Mouse (Mus musculus): ENCODE data around the gene Dgkh. TPM values are rescaled to one million over a fixed set of nuclear protein-coding genes. Genes with fewer than 3 reads are reported as not detected.

The Dgkh gene
- polyA plus RNA-seq, 1 experiment from 2014 or later: 0.94 TPM

GRCm38 (mm10) chr14:78761064-78761463 lies 28.5 kb upstream of the Dgkh start:
- TF ChIP-seq CTCF (IDR thresholded peaks at IDR 0.05; ENCODE audit: low read depth): no peak
- H3K9me3 ChIP-seq (ENCODE audit: control insufficient read depth): no peaks in the 10 kb centered on the region
- H3K9ac ChIP-seq (ENCODE audit: low read depth, low read length): no peak overlapping the region
- H3K4me3 ChIP-seq (ENCODE audit: low read depth, low read length): no peak overlapping the region
- no peaks in the 10 kb centered on the region for H3K4me1 ChIP-seq (replicated peaks; ENCODE audit: control insufficient read depth, insufficient read depth, low read length)
- H3K4me2 ChIP-seq (replicated peaks; ENCODE audit: low read depth): no peak overlapping the region
- no peaks in the 10 kb centered on the region for H3K36me3 ChIP-seq (ENCODE audit: control insufficient read depth, insufficient read depth)
- WGBS: 90% methylated on average over 2 of the region's 2 CpGs
- ATAC-seq: no peak
- H3K27ac ChIP-seq (ENCODE audit: low read depth, low read length): no peak overlapping the region
- no peaks in the 10 kb centered on the region for H3K27me3 ChIP-seq (replicated peaks; ENCODE audit: control insufficient read depth, insufficient read depth, low read length)

- ATAC-seq: no peak
- no peak for TF ChIP-seq CTCF (IDR thresholded peaks at IDR 0.05; ENCODE audit: low read depth)
- no peaks in the 10 kb centered on the region for H3K9me3 ChIP-seq (ENCODE audit: control insufficient read depth)
- H3K36me3 ChIP-seq (ENCODE audit: control insufficient read depth, insufficient read depth): no peaks in the 10 kb centered on the region
- H3K27ac ChIP-seq (ENCODE audit: low read depth, low read length): no peak overlapping the region
- no peaks in the 10 kb centered on the region for H3K27me3 ChIP-seq (replicated peaks; ENCODE audit: control insufficient read depth, insufficient read depth, low read length)
- H3K4me2 ChIP-seq (replicated peaks; ENCODE audit: low read depth): no peak overlapping the region
- H3K4me3 ChIP-seq (ENCODE audit: low read depth, low read length): no peak overlapping the region
- H3K4me1 ChIP-seq (replicated peaks; ENCODE audit: control insufficient read depth, insufficient read depth, low read length): no peaks in the 10 kb centered on the region
- H3K9ac ChIP-seq (ENCODE audit: low read depth, low read length): no peak overlapping the region
- WGBS: 84% methylated on average over 3 of the region's 3 CpGs
Measured at GRCm38 (mm10) chr14:78759491-78759890, 26.9 kb upstream of the Dgkh start.

- Histone ChIP-seq H3K27me3 (replicated peaks; ENCODE audit: control insufficient read depth, insufficient read depth, low read length) (no peaks in the 10 kb centered on the region), H3K4me3 (ENCODE audit: low read depth, low read length) (no peak overlapping the region), H3K4me2 (replicated peaks; ENCODE audit: low read depth) (no peak overlapping the region), H3K27ac (ENCODE audit: low read depth, low read length) (no peak overlapping the region), H3K9me3 (ENCODE audit: control insufficient read depth) (no peaks in the 10 kb centered on the region), H3K36me3 (ENCODE audit: control insufficient read depth, insufficient read depth) (no peaks in the 10 kb centered on the region), H3K4me1 (replicated peaks; ENCODE audit: control insufficient read depth, insufficient read depth, low read length) (no peaks in the 10 kb centered on the region), H3K9ac (ENCODE audit: low read depth, low read length) (no peak overlapping the region)
- no peak for ATAC-seq
- WGBS: 61% methylated on average over 1 of the region's 1 CpGs
- no peak for TF ChIP-seq CTCF (IDR thresholded peaks at IDR 0.05; ENCODE audit: low read depth)
Measured at GRCm38 (mm10) chr14:78755316-78755715, 22.7 kb upstream of the Dgkh start.

- H3K4me2 ChIP-seq (replicated peaks; ENCODE audit: low read depth): no peak overlapping the region
- no peaks in the 10 kb centered on the region for H3K9me3 ChIP-seq (ENCODE audit: control insufficient read depth)
- no peak for ATAC-seq
Measured at GRCm38 (mm10) chr14:78748692-78749091, 16.1 kb upstream of the Dgkh start.

GRCm38 (mm10) chr14:78747969-78748651 lies 15.5 kb upstream of the Dgkh start:
- 50% methylated on average over 14 of the region's 14 CpGs for WGBS
- H3K36me3 ChIP-seq (ENCODE audit: control insufficient read depth, insufficient read depth): no peaks in the 10 kb centered on the region
- no peak for TF ChIP-seq CTCF (IDR thresholded peaks at IDR 0.05; ENCODE audit: low read depth)
- no peak overlapping the region for H3K27ac ChIP-seq (ENCODE audit: low read depth, low read length)
- H3K27me3 ChIP-seq (replicated peaks; ENCODE audit: control insufficient read depth, insufficient read depth, low read length): no peaks in the 10 kb centered on the region
- no peaks in the 10 kb centered on the region for H3K9me3 ChIP-seq (ENCODE audit: control insufficient read depth)
- H3K4me1 ChIP-seq (replicated peaks; ENCODE audit: control insufficient read depth, insufficient read depth, low read length): no peaks in the 10 kb centered on the region
- ATAC-seq: no peak
- no peak overlapping the region for H3K4me2 ChIP-seq (replicated peaks; ENCODE audit: low read depth)
- no peak overlapping the region for H3K4me3 ChIP-seq (ENCODE audit: low read depth, low read length)
- H3K9ac ChIP-seq (ENCODE audit: low read depth, low read length): no peak overlapping the region

More at GRCm38 (mm10) chr14:78748692-78749091, 16.1 kb upstream of the Dgkh start:
- H3K9ac ChIP-seq (ENCODE audit: low read depth, low read length): no peak overlapping the region
- H3K4me1 ChIP-seq (replicated peaks; ENCODE audit: control insufficient read depth, insufficient read depth, low read length): no peaks in the 10 kb centered on the region
- H3K27ac ChIP-seq (ENCODE audit: low read depth, low read length): no peak overlapping the region
- no peak for TF ChIP-seq CTCF (IDR thresholded peaks at IDR 0.05; ENCODE audit: low read depth)
- H3K4me3 ChIP-seq (ENCODE audit: low read depth, low read length): no peak overlapping the region
- H3K27me3 ChIP-seq (replicated peaks; ENCODE audit: control insufficient read depth, insufficient read depth, low read length): no peaks in the 10 kb centered on the region
- no peaks in the 10 kb centered on the region for H3K36me3 ChIP-seq (ENCODE audit: control insufficient read depth, insufficient read depth)
- 93% methylated on average over 2 of the region's 2 CpGs for WGBS

- H3K4me2 ChIP-seq (replicated peaks; ENCODE audit: low read depth): no peak overlapping the region
- no peaks in the 10 kb centered on the region for H3K36me3 ChIP-seq (ENCODE audit: control insufficient read depth, insufficient read depth)
- no peak for ATAC-seq
- no peak overlapping the region for H3K9ac ChIP-seq (ENCODE audit: low read depth, low read length)
- H3K4me1 ChIP-seq (replicated peaks; ENCODE audit: control insufficient read depth, insufficient read depth, low read length): no peaks in the 10 kb centered on the region
- no peaks in the 10 kb centered on the region for H3K27me3 ChIP-seq (replicated peaks; ENCODE audit: control insufficient read depth, insufficient read depth, low read length)
- no peak for TF ChIP-seq CTCF (IDR thresholded peaks at IDR 0.05; ENCODE audit: low read depth)
- H3K27ac ChIP-seq (ENCODE audit: low read depth, low read length): no peak overlapping the region
- no peaks in the 10 kb centered on the region for H3K9me3 ChIP-seq (ENCODE audit: control insufficient read depth)
- no peak overlapping the region for H3K4me3 ChIP-seq (ENCODE audit: low read depth, low read length)
- 90% methylated on average over 3 of the region's 3 CpGs for WGBS
Measured at GRCm38 (mm10) chr14:78747454-78747853, 14.9 kb upstream of the Dgkh start.
